Mouse (Mus musculus) skeletal muscle tissue, adult 2 months (tissue): ENCODE measurements around the gene Olfr1359.
"Not testable (repeated sequence)": the region's sequence is repeated elsewhere in the genome, so short reads cannot be mapped to it uniquely, and the experiment has no call there.

Experiments
- DNase-seq: peaks from one replicate; pipeline ENCODE4 v3.0.0-alpha.2; 2012; ENCODE audit warnings: low read depth, low spot score

Olfr1359 gene

GRCm38 (mm10) chr13:21722993-21723836 lies 25.3 kb downstream of the Olfr1359 start:
- DNase-seq: no peak

GRCm38 (mm10) chr13:21727948-21728572 lies 30.1 kb downstream of the Olfr1359 start:
- DNase-seq: no peak

- no peak for DNase-seq
These were observed 31.6 kb downstream of the Olfr1359 start for GRCm38 (mm10) chr13:21729544-21729943.

DNA sequence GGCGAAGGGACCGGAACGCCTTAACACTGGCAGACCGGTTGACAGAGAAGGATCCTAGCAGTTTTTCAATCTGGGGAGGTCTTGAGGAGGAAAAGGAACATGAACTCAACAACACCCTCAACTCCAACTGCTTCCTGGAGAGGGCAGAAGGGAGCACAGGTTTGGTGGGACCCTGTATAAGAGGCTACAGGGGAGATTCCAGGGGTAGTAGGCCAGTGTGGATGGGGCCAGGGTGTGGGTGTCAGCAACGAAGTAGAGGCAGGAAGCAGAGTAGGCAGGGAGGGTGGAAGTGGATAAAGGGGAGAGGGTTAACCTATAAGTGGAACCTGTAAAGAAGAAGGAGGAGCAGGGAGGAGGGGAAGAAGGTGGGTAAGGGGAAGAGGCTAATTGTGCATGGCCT lies 35.6 kb downstream of the Olfr1359 start:
- no peak for DNase-seq

- DNase-seq: peak; percentile 66
These were observed 36.3 kb downstream of the Olfr1359 start for GRCm38 (mm10) chr13:21734010-21734905.

DNA sequence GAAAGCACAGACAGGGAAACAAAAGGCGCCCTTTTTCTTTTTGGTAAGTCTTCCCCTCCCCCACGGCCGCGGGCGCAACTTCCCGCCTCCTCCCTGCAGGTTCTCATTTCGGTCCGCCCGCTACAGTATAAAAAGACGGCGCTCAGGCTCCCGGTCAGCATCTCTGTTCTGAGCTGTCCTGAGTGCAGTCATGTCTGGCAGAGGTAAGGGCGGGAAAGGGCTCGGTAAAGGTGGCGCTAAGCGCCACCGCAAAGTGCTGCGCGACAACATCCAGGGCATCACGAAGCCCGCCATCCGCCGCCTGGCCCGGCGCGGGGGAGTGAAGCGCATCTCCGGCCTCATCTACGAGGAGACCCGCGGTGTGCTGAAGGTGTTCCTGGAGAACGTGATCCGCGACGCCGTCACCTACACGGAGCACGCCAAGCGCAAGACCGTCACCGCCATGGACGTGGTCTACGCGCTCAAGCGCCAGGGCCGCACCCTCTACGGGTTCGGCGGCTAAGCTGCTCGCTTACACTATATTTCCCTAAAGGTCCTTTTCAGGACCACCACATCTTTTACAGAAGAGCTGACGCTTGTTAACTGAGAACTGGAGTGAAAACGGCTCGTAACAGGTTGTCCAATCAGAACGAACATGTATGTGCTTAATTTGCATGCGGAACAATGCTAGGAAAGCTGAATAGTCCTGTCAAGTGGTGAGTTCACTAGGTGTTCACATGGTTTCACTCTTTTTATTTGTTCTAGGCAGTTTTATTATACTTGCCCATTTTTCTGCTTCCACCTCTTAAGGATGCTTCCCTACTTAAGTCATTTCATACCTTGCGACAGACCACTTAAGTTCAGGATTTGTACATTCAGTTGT lies 37.2 kb downstream of the Olfr1359 start, which contains the start of gene Hist1h4j:
Hist1h4j (plus strand) TSS at position 159 of the 862 bp plus-strand sequence.
- DNase-seq: peak; percentile 50

DNA sequence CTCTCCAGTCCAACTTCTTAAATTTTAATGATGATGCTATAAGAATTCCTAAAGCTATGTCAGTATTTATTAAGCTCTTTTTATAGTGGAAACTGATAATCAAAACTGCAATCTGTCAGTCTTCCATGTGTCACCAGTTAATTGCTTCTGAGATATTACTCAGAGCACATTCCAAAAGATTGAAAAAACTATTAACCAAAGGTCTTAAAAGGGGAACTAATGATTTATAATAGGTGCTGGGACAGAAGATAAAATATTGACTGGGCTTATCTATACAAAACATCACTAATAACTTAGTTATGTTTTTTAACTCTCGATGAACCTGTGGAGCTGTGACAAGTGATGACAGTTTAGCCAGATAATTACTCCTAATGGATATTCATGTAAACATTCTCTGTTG lies 47.1 kb downstream of the Olfr1359 start:
- no peak for DNase-seq

DNA sequence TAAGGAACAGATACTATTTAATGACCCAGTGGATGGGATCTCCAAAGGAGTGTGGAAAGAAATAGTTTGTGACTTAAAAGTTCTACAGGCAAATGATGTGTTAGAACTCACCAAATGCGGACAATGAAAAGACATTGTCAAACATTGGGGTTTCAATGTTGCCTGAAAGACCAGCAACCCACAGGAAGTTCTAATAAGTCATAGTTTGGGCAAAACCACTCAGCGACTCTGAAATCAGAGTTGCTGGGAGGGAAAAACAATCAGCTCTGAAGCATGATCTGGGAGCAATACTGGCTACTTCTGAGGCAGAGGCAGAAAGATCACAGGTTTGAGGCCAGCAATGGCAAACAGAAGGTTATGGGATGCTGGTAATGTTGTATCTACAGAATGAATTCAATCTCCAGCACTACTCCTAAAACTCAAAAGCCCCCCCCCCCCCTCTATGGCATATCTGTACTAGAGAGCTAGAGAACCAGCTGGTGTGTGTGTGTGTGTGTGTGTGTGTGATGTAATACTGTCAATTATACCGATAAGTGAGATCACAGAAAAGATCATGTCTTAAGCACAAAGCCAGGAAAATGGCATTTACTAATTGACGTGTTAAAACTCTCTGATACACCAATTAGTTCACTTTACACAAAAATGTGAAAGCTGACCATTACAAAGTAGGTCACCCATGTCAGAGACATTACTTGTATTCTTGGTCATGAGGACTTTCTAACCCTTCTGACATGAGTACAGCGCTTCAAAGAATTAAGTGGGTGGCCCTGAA lies 51.7 kb downstream of the Olfr1359 start:
- no peak for DNase-seq

DNA sequence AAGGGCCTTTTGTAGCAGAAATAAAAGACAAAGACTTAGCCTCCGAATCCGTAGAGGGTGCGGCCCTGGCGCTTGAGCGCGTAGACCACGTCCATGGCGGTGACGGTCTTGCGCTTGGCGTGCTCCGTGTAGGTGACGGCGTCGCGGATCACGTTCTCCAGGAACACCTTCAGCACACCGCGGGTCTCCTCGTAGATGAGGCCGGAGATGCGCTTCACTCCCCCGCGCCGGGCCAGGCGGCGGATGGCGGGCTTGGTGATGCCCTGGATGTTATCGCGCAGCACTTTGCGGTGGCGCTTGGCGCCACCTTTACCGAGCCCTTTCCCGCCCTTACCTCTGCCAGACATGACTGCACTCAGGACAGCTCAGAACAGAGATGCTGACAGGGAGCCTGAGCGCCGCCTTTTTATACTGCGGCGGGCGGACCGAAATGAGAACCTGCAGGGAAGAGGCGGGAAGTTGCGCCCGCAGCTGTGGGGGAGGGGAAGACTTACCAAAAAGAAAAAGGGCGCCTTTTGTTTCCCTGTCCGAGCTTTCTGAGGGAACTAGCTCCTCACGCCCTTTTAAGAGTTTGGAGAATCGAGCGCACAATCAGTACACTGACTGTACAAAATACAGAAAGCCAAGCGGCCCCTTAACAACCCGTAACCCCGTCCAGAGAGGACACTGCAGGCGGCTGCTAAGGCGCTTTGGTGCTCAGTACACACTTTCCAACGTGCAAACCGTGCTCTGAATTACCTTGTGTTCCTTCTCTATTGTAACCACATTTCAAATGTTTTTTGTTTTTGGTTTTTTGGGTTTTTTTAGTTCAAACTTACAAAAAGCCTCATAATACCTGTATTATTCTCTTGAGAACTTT lies 52.5 kb downstream of the Olfr1359 start, which contains the start of gene Hist1h4k:
Hist1h4k (minus strand) TSS at position 347 of the 859 bp plus-strand sequence.
- peak; percentile 68 for DNase-seq

DNA sequence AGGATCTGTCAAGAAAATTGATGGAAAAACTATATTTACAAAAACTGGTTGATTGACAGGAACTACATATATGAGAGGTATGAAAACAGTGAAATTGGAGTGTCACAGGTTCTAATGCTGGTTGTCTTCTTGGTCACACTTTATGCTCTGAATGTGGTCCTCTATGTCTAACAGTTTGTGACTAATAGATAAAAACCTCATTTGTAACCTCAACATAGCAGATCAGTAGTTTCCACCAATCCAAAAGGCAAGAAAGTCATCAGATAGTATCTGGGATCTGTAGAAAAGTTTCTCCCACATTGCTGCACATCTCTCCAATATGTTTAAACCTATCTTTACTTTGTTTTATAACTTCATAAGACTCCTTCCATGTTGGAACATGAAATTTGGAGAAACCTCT lies 53.5 kb downstream of the Olfr1359 start:
- DNase-seq: no peak

DNA sequence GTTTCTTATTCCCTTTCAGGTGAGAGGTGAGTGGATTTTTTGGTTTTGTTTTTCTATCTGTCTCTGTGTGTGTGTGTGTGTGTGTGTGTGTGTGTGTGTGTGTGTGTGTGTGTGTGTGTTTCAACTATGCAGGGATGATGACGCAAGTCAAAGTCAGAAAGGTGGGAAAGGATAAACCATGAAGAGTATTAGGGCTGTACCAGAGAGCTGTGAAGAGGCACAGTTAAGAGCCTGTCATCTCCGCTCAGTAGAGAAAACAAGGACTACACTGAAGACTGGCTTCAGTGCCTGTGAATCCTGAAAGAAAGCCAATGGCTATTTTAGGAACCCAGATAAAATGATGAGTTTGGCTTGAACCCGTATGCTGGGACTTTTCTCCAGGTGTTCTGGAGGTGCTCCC lies 53.9 kb downstream of the Olfr1359 start:
- DNase-seq: no peak

GRCm38 (mm10) chr13:21752356-21752755 lies 54.4 kb downstream of the Olfr1359 start:
- DNase-seq: no peak

- no peak for DNase-seq
These were observed 55.2 kb downstream of the Olfr1359 start for GRCm38 (mm10) chr13:21753051-21753523.

DNA sequence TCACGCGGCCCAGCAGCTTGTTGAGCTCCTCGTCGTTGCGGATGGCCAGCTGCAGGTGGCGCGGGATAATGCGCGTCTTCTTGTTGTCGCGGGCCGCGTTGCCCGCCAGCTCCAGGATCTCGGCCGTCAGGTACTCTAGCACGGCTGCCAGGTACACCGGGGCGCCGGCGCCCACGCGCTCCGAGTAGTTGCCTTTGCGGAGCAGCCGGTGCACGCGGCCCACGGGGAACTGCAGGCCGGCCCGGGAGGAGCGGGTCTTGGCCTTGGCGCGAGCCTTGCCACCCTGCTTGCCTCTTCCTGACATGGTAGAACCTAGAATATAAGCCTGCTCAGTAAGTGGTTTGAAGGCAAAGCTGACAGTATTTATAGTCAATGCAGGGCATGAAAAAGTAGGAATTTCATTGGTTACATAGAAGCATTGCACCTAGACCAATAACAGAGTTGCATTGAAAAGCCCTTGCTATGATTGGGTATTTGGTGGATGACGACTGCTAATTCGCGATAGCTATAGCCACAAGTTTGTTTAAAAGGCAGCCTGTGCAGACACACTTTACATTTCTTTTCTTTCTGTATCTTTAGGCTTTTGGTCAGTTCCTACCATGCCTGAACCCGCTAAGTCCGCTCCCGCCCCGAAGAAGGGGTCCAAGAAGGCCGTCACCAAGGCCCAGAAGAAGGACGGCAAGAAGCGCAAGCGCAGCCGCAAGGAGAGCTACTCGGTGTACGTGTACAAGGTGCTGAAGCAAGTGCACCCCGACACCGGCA lies 55.8 kb downstream of the Olfr1359 start, which contains the start of the genes Hist1h2ak and Hist1h2bn:
Hist1h2ak (minus strand) TSS at position 304 of the 762 bp plus-strand sequence.
Hist1h2bn (plus strand) TSS at position 600 of the 762 bp plus-strand sequence.
- DNase-seq: peak; percentile 90

GRCm38 (mm10) chr13:21754294-21755001 lies 56.5 kb downstream of the Olfr1359 start:
- not testable (repeated sequence) for DNase-seq

- DNase-seq: no peak
These were observed 57.8 kb downstream of the Olfr1359 start for GRCm38 (mm10) chr13:21755707-21756106.
